Mouse (Mus musculus) forebrain, embryonic 12.5 days (tissue): ENCODE measurements around the gene Srrm3. TPM values are rescaled to one million over a fixed set of nuclear protein-coding genes. Genes with fewer than 3 reads are reported as not detected.

Experiments
- ATAC-seq: fragments of 200-750 bp; cut with Nextera tagmentation; 2 replicates; pipeline ENCODE4 v1.8.0; 2017; ENCODE audit warnings: moderate TSS enrichment; ENCODE audit not compliant: low FRiP score
- H3K27ac ChIP-seq: fragments of 300-500 bp; sonication (generic); 2 replicates; pipeline ENCODE4 v1.5.1; 2016; ENCODE audit warnings: mild to moderate bottlenecking
- H3K27me3 ChIP-seq: fragments of 300-500 bp; sonication (generic); 2 replicates; pipeline ENCODE4 v1.6.1; 2016; ENCODE audit warnings: mild to moderate bottlenecking
- H3K36me3 ChIP-seq: fragments of 300-500 bp; sonication (generic); replicated peaks from 2 replicates; pipeline ENCODE4 v1.6.1; 2016; ENCODE audit warnings: mild to moderate bottlenecking
- H3K4me1 ChIP-seq: fragments of 300-500 bp; sonication (generic); 2 replicates; pipeline ENCODE4 v1.6.1; 2016
- H3K4me2 ChIP-seq: fragments of 300-500 bp; sonication (generic); 2 replicates; pipeline ENCODE4 v1.6.1; 2016; ENCODE audit warnings: mild to moderate bottlenecking, moderate library complexity
- H3K4me3 ChIP-seq: fragments of 300-500 bp; sonication (generic); replicated peaks from 2 replicates; pipeline ENCODE4 v1.5.1; 2016; ENCODE audit warnings: mild to moderate bottlenecking
- H3K9ac ChIP-seq: fragments of 300-500 bp; sonication (generic); 2 replicates; pipeline ENCODE4 v1.6.1; 2016; ENCODE audit warnings: mild to moderate bottlenecking
- H3K9me3 ChIP-seq: fragments of 300-500 bp; sonication (generic); 2 replicates; pipeline ENCODE4 v1.6.1; 2016
- WGBS: fragments of 180-500 bp; shearing (Covaris S2); methylation state at CpG from one replicate; pipeline ENCODE4 v1.1.7; 2016; 5-methylcytosine and 5-hydroxymethylcytosine counted together
- polyA plus RNA-seq: library from polyadenylated mRNA; unstranded; fragments of >200 nt; fragmentation: Nextera tagmentation; extraction: Ambion mirVana; gene quantifications from 2 replicates; pipeline ENCODE4 v1.2.1, GENCODE M21; 2016

The Srrm3 gene
- polyA plus RNA-seq, 1 experiment from 2014 or later, result 37.6 TPM

DNA sequence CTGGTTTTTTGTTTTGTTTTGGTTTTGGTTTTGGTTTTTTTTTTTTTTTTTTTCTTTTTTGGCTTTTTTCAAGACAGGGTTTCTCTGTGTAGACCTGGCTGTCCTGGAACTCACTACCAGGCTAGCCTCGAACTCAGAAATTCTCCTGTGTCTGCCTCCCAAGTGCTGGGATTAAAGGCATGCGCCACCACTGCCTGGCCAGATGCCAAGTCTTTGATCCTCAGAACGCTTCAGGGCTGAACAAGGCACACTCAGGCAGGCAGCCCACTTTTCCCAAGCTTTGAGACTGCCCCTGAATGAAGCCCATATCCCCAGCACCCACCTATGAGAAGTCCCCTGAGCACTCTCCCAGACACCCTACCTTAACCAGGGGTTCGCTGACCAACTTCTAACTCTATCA is 93.1 kb downstream of the Srrm3 start:
- no peak overlapping the region for H3K4me2 ChIP-seq
- H3K27ac ChIP-seq, result no peak overlapping the region
- no peak for ATAC-seq
- 68% methylated on average over 4 of the region's 4 CpGs for WGBS
- no peaks in the 10 kb centered on the region for H3K9me3 ChIP-seq
- H3K9ac ChIP-seq, result no peak overlapping the region
- H3K4me1 ChIP-seq, result peaks cover 19% of the 10 kb centered on the region
- no peak overlapping the region for H3K4me3 ChIP-seq
- no peaks in the 10 kb centered on the region for H3K36me3 ChIP-seq
- H3K27me3 ChIP-seq, result no peaks in the 10 kb centered on the region

DNA sequence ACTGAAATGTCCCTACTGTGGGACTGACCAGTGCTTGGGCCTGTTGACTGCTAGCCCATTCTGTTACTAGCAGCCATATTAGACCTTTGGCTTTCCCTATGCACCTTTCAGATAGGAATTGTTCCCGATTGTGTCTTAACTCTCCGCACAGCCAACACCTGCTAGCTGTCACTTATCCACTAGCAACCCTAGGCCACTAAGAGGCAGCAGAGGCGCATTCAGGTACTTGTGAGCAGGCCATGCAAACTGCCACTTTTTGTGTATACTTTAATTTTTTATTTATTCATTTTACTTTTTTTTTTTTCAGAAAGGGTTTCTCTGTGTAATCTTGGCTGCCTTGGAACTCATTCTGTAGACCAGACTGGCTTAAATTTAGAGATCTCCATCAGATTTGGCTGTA is 94.0 kb downstream of the Srrm3 start:
- Histone ChIP-seq H3K4me3 (no peak overlapping the region), H3K27ac (no peak overlapping the region), H3K36me3 (no peaks in the 10 kb centered on the region), H3K4me1 (peaks cover 21% of the 10 kb centered on the region), H3K9ac (no peak overlapping the region), H3K27me3 (no peaks in the 10 kb centered on the region), H3K9me3 (no peaks in the 10 kb centered on the region), H3K4me2 (no peak overlapping the region)
- no peak for ATAC-seq
- 75% methylated on average over 3 of the region's 3 CpGs for WGBS

DNA sequence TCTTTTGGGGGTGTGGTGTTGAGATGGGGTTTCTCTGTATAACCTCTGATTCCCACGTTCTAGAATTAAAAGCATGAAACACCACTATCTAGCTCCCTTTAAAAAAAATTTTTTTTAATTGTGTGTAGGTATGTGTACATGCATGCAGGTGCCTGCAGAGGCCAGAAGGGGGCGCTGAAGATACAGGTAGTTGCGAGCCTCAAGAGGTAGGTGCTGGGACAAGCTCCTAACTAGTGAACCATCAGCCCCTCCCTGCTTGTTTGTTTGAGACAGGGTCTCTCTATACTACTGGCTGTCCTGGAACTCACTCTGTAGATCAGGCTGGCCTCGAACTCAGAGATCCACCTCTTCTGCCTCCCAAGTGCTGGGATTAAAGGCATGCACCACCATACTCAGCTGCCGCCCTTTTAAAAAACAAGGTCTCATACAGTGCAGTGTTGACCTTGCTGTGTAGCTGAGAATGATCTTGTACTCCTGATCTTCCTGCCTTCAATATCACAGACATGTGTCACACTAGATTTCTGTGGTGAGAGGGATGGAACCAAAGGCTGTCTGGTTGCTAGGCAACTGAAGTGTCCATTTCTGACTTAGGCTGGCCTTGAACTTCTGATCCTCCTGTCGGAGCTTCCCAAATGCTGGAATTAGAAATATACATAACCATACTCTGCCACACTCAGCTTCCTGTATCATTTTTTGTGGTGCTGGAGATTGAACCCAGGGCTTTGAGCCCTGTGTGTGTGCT is 94.8 kb downstream of the Srrm3 start:
- peaks cover 21% of the 10 kb centered on the region for H3K4me1 ChIP-seq

DNA sequence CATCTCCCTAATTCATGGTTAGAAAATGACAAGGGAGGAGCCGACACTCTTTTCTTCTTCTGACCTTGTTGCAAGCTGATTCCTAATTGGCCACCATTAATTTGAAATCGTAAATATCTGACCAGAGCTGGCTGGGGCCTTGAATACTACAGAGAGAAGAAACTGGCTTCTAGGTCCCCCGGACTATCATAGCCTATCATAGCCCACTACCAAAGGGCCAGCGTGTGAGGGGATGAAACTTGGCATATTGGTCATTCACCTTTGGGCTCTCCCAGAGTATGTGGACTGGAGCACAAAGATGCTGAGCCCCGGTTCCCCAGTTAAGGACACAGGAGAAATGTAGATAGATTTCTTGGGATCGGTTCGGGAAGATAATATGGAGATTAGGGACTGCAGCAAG is 96.4 kb downstream of the Srrm3 start:
- Histone ChIP-seq H3K27ac (peak overlapping the region; percentile 74), H3K9me3 (no peaks in the 10 kb centered on the region), H3K4me2 (peak overlapping the region; percentile 65), H3K9ac (0 out of 2 replicates have a peak overlapping the region, but pooled peaks have one; percentile 33), H3K4me3 (peak overlapping the region; percentile 33), H3K36me3 (peaks cover 17% of the 10 kb centered on the region), H3K4me1 (peaks cover 24% of the 10 kb centered on the region), H3K27me3 (no peaks in the 10 kb centered on the region)
- ATAC-seq, result 0 out of 2 replicates have a peak, but pooled peaks have one; percentile 6
- 19% methylated on average over 7 of the region's 7 CpGs for WGBS

More for the DNA sequence above, 94.8 kb downstream of the Srrm3 start:
- Histone ChIP-seq H3K9ac (no peak overlapping the region), H3K4me2 (no peak overlapping the region), H3K27ac (no peak overlapping the region), H3K9me3 (no peaks in the 10 kb centered on the region), H3K27me3 (no peaks in the 10 kb centered on the region), H3K4me3 (no peak overlapping the region), H3K36me3 (peaks cover 2% of the 10 kb centered on the region; the same call in 1 of the 2 replicates)
- ATAC-seq, result no peak
- WGBS, result 64% methylated on average over 6 of the region's 6 CpGs

DNA sequence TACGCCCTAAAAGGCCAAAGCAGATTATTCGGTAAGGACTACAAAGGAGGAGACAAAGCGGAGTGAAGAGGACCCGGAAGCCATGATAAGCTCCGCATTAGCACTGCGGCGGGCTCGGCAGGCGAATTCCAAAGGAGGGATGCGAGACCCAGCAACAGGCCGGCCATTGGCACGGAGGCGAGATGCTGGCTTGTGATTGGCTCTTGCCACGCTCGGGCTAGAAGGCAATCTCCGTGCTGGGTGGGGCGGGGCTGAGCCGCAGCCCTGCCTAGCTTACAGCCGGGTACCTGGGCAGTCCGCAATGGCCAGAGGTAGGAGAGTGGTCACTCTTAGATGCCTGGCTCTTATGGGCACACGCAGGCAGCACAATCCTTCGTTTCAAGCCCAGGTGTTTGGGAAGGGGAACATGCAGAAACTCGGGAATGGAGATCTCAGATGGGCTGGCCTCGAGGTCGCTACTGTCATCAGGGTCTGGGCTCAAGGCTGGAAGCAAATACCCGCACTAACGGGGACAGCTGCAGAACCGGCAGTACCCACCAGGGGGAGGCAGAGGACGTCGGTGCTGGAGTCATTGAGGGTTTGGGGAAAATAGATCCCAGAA is 97.0 kb downstream of the Srrm3 start:
- Histone ChIP-seq H3K36me3 (peaks cover 22% of the 10 kb centered on the region), H3K9me3 (no peaks in the 10 kb centered on the region), H3K4me2 (peak overlapping the region; percentile 65), H3K27ac (peak overlapping the region; percentile 74), H3K27me3 (no peaks in the 10 kb centered on the region), H3K4me3 (peak overlapping the region; percentile 33), H3K4me1 (peaks cover 24% of the 10 kb centered on the region), H3K9ac (peak overlapping the region; percentile 41; the same call in 1 of the 2 replicates)
- under 1% methylated on average over 30 of the region's 30 CpGs for WGBS
- ATAC-seq, result peak; percentile 96

DNA sequence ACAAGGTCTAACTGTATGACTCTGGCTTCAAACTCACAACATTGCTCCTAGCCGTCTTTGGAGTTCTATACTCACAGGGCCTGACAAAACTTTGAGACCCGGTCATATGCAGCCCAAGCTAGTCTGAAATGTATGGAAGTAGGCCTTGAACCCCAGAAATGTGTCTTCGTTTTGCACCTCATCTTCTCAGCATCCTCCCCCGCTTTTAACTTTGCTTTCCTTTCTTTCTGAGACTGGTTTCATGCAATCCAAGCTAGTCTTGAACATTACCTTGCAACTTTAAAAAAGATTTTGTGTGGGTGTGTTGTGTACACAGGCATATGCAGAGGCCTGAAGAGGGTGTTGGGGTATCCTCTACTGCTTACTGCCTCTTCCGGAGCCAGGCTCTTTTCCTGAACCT is 97.6 kb downstream of the Srrm3 start:
- Histone ChIP-seq H3K9me3 (no peaks in the 10 kb centered on the region), H3K36me3 (peaks cover 27% of the 10 kb centered on the region), H3K9ac (no peak overlapping the region), H3K27me3 (no peaks in the 10 kb centered on the region), H3K4me1 (peaks cover 29% of the 10 kb centered on the region), H3K4me3 (no peak overlapping the region), H3K4me2 (peak overlapping the region; percentile 65), H3K27ac (0 out of 2 replicates have a peak overlapping the region, but pooled peaks have one; percentile 74)
- WGBS, result 65% methylated on average over 5 of the region's 5 CpGs
- no peak for ATAC-seq

DNA sequence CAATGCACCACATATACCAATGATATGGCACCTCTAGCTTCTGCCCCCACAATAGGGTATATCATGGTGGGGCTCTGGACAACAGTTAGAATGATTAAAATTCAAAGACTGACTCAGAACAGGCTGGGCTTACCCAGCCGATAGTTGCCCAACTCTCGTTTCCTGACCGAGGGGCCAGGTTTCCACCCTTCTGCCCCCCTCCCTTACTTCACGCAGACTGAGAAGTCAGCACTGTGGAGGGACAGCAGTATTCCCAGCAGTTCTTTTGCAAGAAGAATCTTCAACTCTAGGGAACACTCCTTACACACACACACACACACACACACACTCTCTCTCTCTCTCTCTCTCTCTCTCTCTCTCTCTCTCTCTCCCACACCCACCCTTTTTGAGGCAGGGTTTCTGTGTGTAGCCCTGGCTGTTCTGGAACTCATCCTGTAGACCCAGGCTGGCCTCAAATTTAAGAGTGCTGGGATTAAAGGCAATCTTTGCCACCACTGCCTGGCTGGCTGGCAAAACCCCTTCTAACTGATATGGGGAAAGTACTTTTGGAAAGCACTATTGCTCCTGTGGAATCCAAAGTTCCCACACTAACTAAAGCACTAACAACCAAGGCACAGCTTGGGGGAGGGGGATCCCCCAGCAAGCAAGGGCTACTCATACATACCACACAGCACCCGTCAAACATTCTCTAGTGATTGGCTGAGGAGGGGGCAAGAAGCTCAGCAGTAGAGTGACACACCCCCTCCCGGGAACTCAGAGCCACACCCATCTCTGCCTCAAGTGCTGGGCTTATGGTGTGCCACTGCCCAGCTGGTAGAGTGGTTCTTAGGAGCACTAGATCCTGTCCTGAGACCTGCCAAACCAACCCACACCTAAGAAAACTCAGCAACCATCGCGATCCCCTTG is 98.9 kb downstream of the Srrm3 start:
- peaks cover 30% of the 10 kb centered on the region for H3K4me1 ChIP-seq
- no peaks in the 10 kb centered on the region for H3K9me3 ChIP-seq
- H3K9ac ChIP-seq, result no peak overlapping the region
- H3K4me2 ChIP-seq, result no peak overlapping the region
- no peaks in the 10 kb centered on the region for H3K27me3 ChIP-seq
- no peak overlapping the region for H3K27ac ChIP-seq
- H3K36me3 ChIP-seq, result peaks cover 40% of the 10 kb centered on the region
- H3K4me3 ChIP-seq, result no peak overlapping the region
- ATAC-seq, result no peak
- 69% methylated on average over 8 of the region's 8 CpGs for WGBS

DNA sequence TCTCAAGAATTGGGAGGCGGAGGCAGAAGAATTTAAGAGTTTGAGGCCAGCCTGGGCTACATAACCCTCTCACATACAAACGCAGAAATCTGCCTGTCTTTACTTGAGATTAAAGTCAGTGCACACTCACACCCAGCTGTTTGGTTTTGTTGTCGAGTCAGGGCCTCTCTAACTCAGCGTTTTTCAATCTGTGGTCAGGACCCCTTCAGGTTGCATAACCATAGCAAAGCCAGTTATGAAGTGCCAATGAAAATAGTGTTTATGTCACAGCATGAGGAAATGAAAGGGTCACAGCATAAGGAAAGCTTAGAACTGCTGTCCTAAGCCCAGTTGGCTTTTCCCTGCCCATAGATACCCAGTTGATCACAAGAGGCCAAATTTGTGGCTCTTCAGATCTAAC is 100.2 kb downstream of the Srrm3 start:
- H3K4me1 ChIP-seq, result peaks cover 30% of the 10 kb centered on the region
- no peaks in the 10 kb centered on the region for H3K9me3 ChIP-seq
- H3K4me2 ChIP-seq, result no peak overlapping the region
- peaks cover 53% of the 10 kb centered on the region for H3K36me3 ChIP-seq
- no peak overlapping the region for H3K9ac ChIP-seq
- no peak overlapping the region for H3K4me3 ChIP-seq
- no peak overlapping the region for H3K27ac ChIP-seq
- 89% methylated on average over 4 of the region's 4 CpGs for WGBS
- no peaks in the 10 kb centered on the region for H3K27me3 ChIP-seq
- ATAC-seq, result no peak

DNA sequence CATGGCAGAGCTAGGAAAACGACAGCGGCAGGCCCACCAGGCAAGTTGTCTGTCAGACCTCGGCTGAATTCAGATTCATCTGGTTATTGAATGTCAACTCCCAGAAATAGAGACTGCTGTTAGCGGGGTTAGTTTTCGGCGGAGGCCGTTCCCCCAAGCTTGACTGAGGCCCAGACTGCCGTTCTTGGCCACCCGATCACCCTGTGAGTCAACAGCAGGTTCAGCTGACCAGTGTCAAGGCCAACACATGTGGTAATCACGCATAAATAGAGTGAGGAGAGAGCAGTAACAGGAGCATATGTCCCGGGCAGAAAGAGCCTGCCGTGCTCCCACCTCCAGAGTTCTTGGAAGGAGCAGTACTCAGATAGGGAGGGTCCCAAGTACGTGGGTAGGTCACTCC is 100.6 kb downstream of the Srrm3 start:
- Histone ChIP-seq H3K27me3 (no peaks in the 10 kb centered on the region), H3K36me3 (peaks cover 57% of the 10 kb centered on the region), H3K4me1 (peaks cover 30% of the 10 kb centered on the region), H3K9me3 (no peaks in the 10 kb centered on the region), H3K9ac (no peak overlapping the region), H3K27ac (no peak overlapping the region), H3K4me2 (no peak overlapping the region), H3K4me3 (no peak overlapping the region)
- ATAC-seq, result no peak
- 91% methylated on average over 13 of the region's 13 CpGs for WGBS

DNA sequence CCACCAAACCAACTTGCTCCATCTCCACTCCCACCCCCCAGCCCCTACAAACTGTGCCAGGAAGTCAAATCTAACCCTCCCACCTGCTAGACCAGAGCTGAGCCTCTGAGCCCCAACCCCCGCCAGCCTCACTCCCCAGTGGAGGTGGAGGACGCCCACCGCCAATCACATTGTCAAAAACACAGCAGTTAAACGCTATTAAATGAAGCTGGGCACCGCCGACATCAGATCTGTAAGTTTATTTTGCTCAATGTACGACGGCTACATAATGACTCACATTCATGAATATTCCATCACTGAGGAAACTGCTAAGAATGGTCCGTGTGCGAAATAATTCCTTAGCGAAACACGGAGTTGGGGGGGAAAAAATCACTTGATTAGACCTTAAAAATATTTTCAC is 101.5 kb downstream of the Srrm3 start:
- Histone ChIP-seq H3K4me3 (no peak overlapping the region), H3K4me2 (no peak overlapping the region), H3K36me3 (peaks cover 58% of the 10 kb centered on the region), H3K9me3 (no peaks in the 10 kb centered on the region), H3K4me1 (peaks cover 27% of the 10 kb centered on the region), H3K27ac (0 out of 2 replicates have a peak overlapping the region, but pooled peaks have one; percentile 13), H3K9ac (no peak overlapping the region), H3K27me3 (no peaks in the 10 kb centered on the region)
- 69% methylated on average over 12 of the region's 12 CpGs for WGBS
- no peak for ATAC-seq

DNA sequence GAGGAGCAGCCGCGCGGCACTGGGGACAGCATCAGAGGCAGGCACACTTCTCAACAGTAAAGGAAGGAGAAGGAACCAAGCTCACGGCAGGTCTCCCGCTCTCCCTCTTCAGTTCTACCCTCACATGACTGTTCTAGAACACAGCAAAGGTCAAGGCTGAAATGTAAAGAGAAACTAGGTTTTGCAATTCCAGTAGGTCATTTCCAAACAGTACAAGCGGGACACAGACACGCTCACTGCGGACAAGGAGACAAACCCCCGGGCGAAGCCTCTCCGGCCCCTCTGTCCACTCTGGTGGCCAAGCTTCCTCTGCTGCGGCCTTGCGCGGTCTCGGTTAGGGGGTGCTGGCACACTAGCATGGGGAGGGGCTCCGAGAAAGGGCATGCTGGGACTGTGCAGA is 102.3 kb downstream of the Srrm3 start:
- WGBS, result 95% methylated on average over 16 of the region's 16 CpGs
- H3K4me1 ChIP-seq, result peaks cover 19% of the 10 kb centered on the region
- no peaks in the 10 kb centered on the region for H3K27me3 ChIP-seq
- H3K4me2 ChIP-seq, result no peak overlapping the region
- no peak for ATAC-seq
- no peak overlapping the region for H3K9ac ChIP-seq
- no peaks in the 10 kb centered on the region for H3K9me3 ChIP-seq
- H3K27ac ChIP-seq, result no peak overlapping the region; the same call in 1 of the 2 replicates
- peaks cover 66% of the 10 kb centered on the region for H3K36me3 ChIP-seq
- no peak overlapping the region for H3K4me3 ChIP-seq

DNA sequence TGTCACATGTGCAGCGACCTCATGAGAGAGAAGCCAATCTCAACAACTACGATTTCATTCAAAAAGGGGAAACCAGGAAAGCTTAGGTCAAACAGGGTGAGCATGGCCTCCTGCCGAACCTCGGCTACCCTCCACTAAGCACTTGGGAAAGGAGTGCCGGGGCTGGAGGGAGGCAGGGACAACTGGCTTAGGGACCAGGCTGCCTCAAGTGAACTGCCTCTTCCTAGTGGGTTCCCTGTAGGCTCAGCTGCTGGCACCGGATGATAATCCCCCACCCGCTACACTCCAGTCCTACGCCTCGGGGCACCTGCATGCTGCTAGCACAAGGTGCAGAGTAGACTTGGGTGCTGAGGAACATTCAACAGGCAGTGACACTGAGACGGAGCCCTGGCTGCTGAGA is 103.0 kb downstream of the Srrm3 start:
- H3K27me3 ChIP-seq, result no peaks in the 10 kb centered on the region
- H3K27ac ChIP-seq, result no peak overlapping the region
- H3K9ac ChIP-seq, result no peak overlapping the region
- ATAC-seq, result no peak
- no peak overlapping the region for H3K4me3 ChIP-seq
- 95% methylated on average over 10 of the region's 10 CpGs for WGBS
- H3K4me1 ChIP-seq, result peaks cover 12% of the 10 kb centered on the region
- H3K36me3 ChIP-seq, result peaks cover 72% of the 10 kb centered on the region
- no peak overlapping the region for H3K4me2 ChIP-seq
- no peaks in the 10 kb centered on the region for H3K9me3 ChIP-seq
